Comparison of ENCODE assay signal across 8 mouse cellular contexts in the genomic region with DNA sequence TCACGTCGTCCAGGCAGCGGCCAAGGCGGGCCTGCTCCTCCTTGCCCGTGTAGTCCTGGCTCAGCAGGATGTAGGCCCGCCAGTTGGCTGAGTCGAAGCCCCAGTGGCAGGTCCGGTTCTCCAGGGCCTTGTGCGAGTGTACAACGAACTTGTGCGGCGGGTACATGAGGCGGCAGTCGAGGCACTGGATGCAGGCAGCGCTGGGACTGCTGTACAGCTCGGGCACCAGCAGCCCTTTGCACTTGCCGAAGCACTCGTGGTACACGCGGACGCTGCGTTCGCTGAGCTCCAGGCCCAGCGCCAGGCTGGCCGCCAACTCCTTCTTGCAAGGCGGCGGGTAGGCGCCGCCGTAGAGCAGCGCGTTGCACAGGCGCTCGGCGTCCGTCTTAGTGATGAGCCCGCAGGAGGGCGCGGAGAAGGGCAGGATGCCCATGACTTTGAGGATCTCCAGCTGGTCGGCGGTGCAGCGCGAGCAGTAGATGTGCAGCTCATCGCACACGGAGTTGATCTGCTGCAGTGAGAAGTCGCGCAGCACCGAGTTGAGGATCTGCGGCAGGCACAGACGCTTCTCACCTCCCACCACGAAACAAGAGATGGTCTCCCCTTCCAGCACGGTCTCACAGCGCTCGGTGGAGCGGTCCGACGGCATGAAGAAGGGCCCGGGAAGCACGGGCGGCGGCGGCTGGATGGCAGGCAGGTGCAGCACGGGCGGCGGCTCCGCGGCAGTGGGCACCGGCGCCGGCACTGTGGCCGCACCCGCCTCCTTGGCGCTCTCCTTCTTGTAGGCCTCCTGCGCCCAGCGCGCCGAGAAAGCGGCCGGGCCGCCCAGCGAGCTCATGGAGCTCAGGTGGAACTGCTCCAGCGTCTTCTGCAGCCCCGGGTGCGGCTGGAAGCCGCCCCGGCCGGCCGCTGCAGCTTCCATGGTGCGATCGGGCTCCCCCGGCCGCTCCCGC. TPM values are rescaled to one million over a fixed set of nuclear protein-coding genes. Genes with fewer than 3 reads are reported as not detected.
DNase-seq lines count a peak whose midpoint lies in the region; ATAC-seq and TF ChIP-seq lines count a peak whose summit lies in the region.

No protein-coding gene starts in this region.

- TF ChIP-seq POLR2A in bone marrow macrophage, adult 2 months (IDR thresholded peaks at IDR 0.05; ENCODE audit: borderline replicate concordance, low read depth, low read length): no peak

- peaks cover 9% of the 10 kb centered on the region for H3K36me3 ChIP-seq in C2C12 (ENCODE audit: control insufficient read depth, insufficient read depth)
- H3K36me3 ChIP-seq in forebrain, embryonic 13.5 days (ENCODE audit: poor library complexity, severe bottlenecking): no peaks in the 10 kb centered on the region
- H3K36me3 ChIP-seq in lung, embryonic 16.5 days (ENCODE audit: control insufficient read depth, insufficient read depth, low read length): no peaks in the 10 kb centered on the region

- peak overlapping the region; percentile 78 for H3K4me3 ChIP-seq in C2C12 (ENCODE audit: insufficient read depth, poor library complexity, severe bottlenecking)
- peak overlapping the region; percentile 71 for H3K4me3 ChIP-seq in bone marrow macrophage, adult 2 months (ENCODE audit: insufficient read depth, low read length)
- peak overlapping the region; percentile 85 for H3K4me3 ChIP-seq in forebrain, embryonic 13.5 days
- H3K4me3 ChIP-seq in layer of hippocampus, adult 2 months: peak overlapping the region; percentile 81
- H3K4me3 ChIP-seq in lung, embryonic 16.5 days (ENCODE audit: low read length): peak overlapping the region; percentile 90

- under 1% methylated on average over 72 of the region's 93 CpGs for WGBS in forebrain, embryonic 13.5 days
- under 1% methylated on average over 84 of the region's 93 CpGs for WGBS in lung, embryonic 16.5 days

- peak overlapping the region; percentile 75 for H3ac ChIP-seq in C2C12 (ENCODE audit: control insufficient read depth, insufficient read length, low read depth)

- H3K79me2 ChIP-seq in C2C12 (ENCODE audit: control insufficient read depth, insufficient read depth): peaks cover 57% of the 10 kb centered on the region

- no peak for ATAC-seq in forebrain, embryonic 13.5 days
- peak; percentile 3; the same call in 1 of the 2 replicates for ATAC-seq in lung, embryonic 16.5 days (ENCODE audit: low read depth)

- peak overlapping the region; percentile 69 for H3K27ac ChIP-seq in bone marrow macrophage, adult 2 months (ENCODE audit: insufficient read depth, low read depth, low read length)
- H3K27ac ChIP-seq in forebrain, embryonic 13.5 days: peak overlapping the region; percentile 86
- peak overlapping the region; percentile 93 for H3K27ac ChIP-seq in layer of hippocampus, adult 2 months
- peak overlapping the region; percentile 89 for H3K27ac ChIP-seq in lung, embryonic 16.5 days (ENCODE audit: low read length)

- peak overlapping the region; percentile 96 for H3K9ac ChIP-seq in forebrain, embryonic 13.5 days
- H3K9ac ChIP-seq in lung, embryonic 16.5 days (ENCODE audit: low read length): peak overlapping the region; percentile 94

- no peaks in the 10 kb centered on the region for H3K9me3 ChIP-seq in forebrain, embryonic 13.5 days (replicated peaks)
- H3K9me3 ChIP-seq in lung, embryonic 16.5 days (ENCODE audit: control insufficient read depth, low read length): no peaks in the 10 kb centered on the region

- peak; percentile 79 to 83 for DNase-seq in heart, postnatal 10 days
- peak; percentile 60 to 61 for DNase-seq in layer of hippocampus, adult 2 months (ENCODE audit: low spot score in 2 of 2)
- peak; percentile 78 for DNase-seq in ovary, postnatal 36 days (ENCODE audit: low spot score)
- DNase-seq in thymus, postnatal 14 days: peak; percentile 65

- H3K79me3 ChIP-seq in C2C12 (ENCODE audit: low read depth): peaks cover 53% of the 10 kb centered on the region

- intact Hi-C loops in heart, postnatal 10 days (cut with DNase I): loop anchor here (2.0 kb wide), 2 partner anchors 27 to 71 kb away; a partner anchor contains a TSS

- no peaks in the 10 kb centered on the region for H3K27me3 ChIP-seq in C2C12 (ENCODE audit: control insufficient read depth, insufficient read depth, insufficient read length)
- peaks cover 5% of the 10 kb centered on the region for H3K27me3 ChIP-seq in forebrain, embryonic 13.5 days
- no peaks in the 10 kb centered on the region for H3K27me3 ChIP-seq in lung, embryonic 16.5 days (ENCODE audit: control insufficient read depth, insufficient read depth, low read depth, low read length)

- peaks cover 33% of the 10 kb centered on the region for H3K4me1 ChIP-seq in bone marrow macrophage, adult 2 months (ENCODE audit: control insufficient read depth, insufficient read depth, low read length)
- H3K4me1 ChIP-seq in forebrain, embryonic 13.5 days: peaks cover 54% of the 10 kb centered on the region
- H3K4me1 ChIP-seq in lung, embryonic 16.5 days (replicated peaks; ENCODE audit: control insufficient read depth, insufficient read depth, low read length): peaks cover 41% of the 10 kb centered on the region

- no peak for TF ChIP-seq CTCF in C2C12 (IDR thresholded peaks at IDR 0.05; ENCODE audit: control insufficient read depth, insufficient read depth, insufficient read length)
- no peak for TF ChIP-seq CTCF in bone marrow macrophage, adult 2 months (IDR thresholded peaks at IDR 0.05; ENCODE audit: low read depth, low read length)
- 0 out of 2 replicates have a peak, but pooled peaks have one; percentile 25 for TF ChIP-seq CTCF in layer of hippocampus, adult 2 months (conservative IDR thresholded peaks at IDR 0.05)

- H3K4me2 ChIP-seq in forebrain, embryonic 13.5 days: peak overlapping the region; percentile 100
- peak overlapping the region; percentile 97 for H3K4me2 ChIP-seq in lung, embryonic 16.5 days (ENCODE audit: low read depth, low read length)

TF ChIP-seq in C2C12, 6 proteins besides CTCF, POLR2A, EP300 and RAD21:
- TF ChIP-seq CEBPB (IDR thresholded peaks at IDR 0.05; ENCODE audit: low read depth): no peak
- TF ChIP-seq FOSL1 (IDR thresholded peaks at IDR 0.05; ENCODE audit: insufficient read depth, low read length, poor library complexity, severe bottlenecking): no peak
- no peak for TF ChIP-seq MYOG (IDR thresholded peaks at IDR 0.05; ENCODE audit: control insufficient read depth, extremely low read depth, insufficient read length)
- TF ChIP-seq MAX (IDR thresholded peaks at IDR 0.05): peak; percentile 12
- TF ChIP-seq MYOD1 (IDR thresholded peaks at IDR 0.05; ENCODE audit: control insufficient read depth, insufficient read length, low read depth): no peak
TF ChIP-seq in C2C12: peak in this region for 1.

RNA-seq across cellular contexts. Expression of a gene that starts 0.5 kb away (rescaled TPM):
- 45.2 TPM for polyA plus RNA-seq in C2C12 (2012; fragmentation: generic; extraction: Trizol)
- 61.1 and 63.9 TPM in 2 replicates for polyA plus RNA-seq in bone marrow macrophage, adult 2 months (2012; ENCODE audit: insufficient read depth, insufficient read length, missing spikeins)
- 11.3 and 12.0 TPM in 2 replicates for polyA plus RNA-seq in forebrain, embryonic 13.5 days (2015; fragmentation: Nextera tagmentation; extraction: Ambion mirVana)
- total RNA-seq in heart, postnatal 10 days (2021): 10 to 100 TPM; 89.2 to 89.6 TPM
- total RNA-seq in layer of hippocampus, adult 2 months (2021): 100 to 1,000 TPM; 128 to 136 TPM
- polyA plus RNA-seq in lung, embryonic 16.5 days (2015; fragmentation: Nextera tagmentation; extraction: Ambion mirVana): 15.8 and 16.7 TPM in 2 replicates

RNA-seq across cellular contexts. Expression of a gene that starts 27.7 kb away (rescaled TPM):
- 30.6 TPM for polyA plus RNA-seq in C2C12 (2012; fragmentation: generic; extraction: Trizol)
- 27.9 and 28.1 TPM in 2 replicates for polyA plus RNA-seq in bone marrow macrophage, adult 2 months (2012; ENCODE audit: insufficient read depth, insufficient read length, missing spikeins)
- polyA plus RNA-seq in forebrain, embryonic 13.5 days (2015; fragmentation: Nextera tagmentation; extraction: Ambion mirVana): 90.3 and 93.2 TPM in 2 replicates
- total RNA-seq in heart, postnatal 10 days (2021): 10 to 100 TPM; 25.7 to 28.2 TPM
- total RNA-seq in layer of hippocampus, adult 2 months (2021): 10 to 100 TPM; 29.2 to 34.3 TPM
- 78.6 and 79.6 TPM in 2 replicates for polyA plus RNA-seq in lung, embryonic 16.5 days (2015; fragmentation: Nextera tagmentation; extraction: Ambion mirVana)
